Mouse (Mus musculus): ENCODE measurements around the gene Vash2. TPM values are rescaled to one million over a fixed set of nuclear protein-coding genes. Genes with fewer than 3 reads are reported as not detected.

Gene Vash2
- total and polyA plus RNA-seq, 2 experiments from 2014 or later: 23.5 to 39.5 TPM

DNA sequence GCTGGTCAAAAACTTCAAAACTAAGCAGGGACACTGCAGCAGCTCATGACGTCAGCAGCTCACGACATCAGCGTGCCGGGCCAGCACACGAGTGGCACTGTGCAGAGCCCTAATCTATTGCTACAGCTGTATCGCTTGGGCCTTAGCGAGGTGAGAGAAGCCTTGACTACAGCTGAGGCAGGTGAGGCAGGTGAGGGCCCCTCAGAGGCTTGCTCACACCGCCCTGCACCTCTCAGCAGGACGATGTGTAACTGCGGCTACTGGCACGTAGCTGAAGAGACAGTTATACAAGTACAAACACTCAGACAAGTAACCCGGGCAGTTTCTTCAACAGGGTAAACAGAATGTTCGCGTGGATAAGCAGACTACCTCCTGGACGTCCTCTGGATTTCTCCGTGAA, 74.4 kb downstream of the Vash2 start:
- Histone ChIP-seq H3K9ac (replicated peaks; ENCODE audit: low read depth, low read length) (no peak overlapping the region), H3K4me1 (ENCODE audit: control insufficient read depth, insufficient read depth) (no peaks in the 10 kb centered on the region; the same call in 1 of the 2 replicates), H3K36me3 (replicated peaks; ENCODE audit: control insufficient read depth, insufficient read depth, low read length) (peaks cover 13% of the 10 kb centered on the region), H3K27ac (ENCODE audit: low read depth) (no peak overlapping the region), H3K4me2 (ENCODE audit: low read depth, low read length) (no peak overlapping the region), H3K27me3 (ENCODE audit: control insufficient read depth, insufficient read depth, low read length) (no peaks in the 10 kb centered on the region), H3K9me3 (replicated peaks; ENCODE audit: control insufficient read depth, low read length) (no peaks in the 10 kb centered on the region), H3K4me3 (ENCODE audit: low read depth, low read length) (no peak overlapping the region)
- ATAC-seq (ENCODE audit: insufficient read depth, low read depth) (no peak), DNase-seq (ENCODE audit: low spot score) (no peak)
- TF ChIP-seq CTCF (IDR thresholded peaks at IDR 0.05; ENCODE audit: low read depth) (no peak), EP300 (IDR thresholded peaks at IDR 0.05; ENCODE audit: low read depth) (no peak)
- 92% methylated on average over 16 of the region's 16 CpGs for WGBS

DNA sequence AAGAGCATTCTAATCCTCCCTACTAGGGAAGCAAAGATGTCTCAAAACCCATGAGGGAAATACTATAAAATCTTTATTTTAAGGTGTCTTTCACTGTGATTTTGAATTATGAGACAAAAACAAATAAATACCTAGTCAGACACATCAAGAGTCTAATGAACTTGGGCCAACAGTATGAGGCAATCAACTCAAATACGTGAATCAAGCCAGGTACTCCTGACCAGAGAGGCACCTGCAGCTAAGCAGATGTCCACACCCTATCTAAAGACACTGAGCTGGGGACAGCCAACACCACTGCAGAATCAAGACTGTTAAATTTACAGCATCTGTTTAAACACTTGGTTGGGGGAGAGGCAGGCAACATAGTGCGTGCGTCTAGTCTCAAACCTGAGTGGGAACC, 75.0 kb downstream of the Vash2 start:
- H3K9me3 ChIP-seq (replicated peaks; ENCODE audit: control insufficient read depth, low read length): no peaks in the 10 kb centered on the region
- no peak for ATAC-seq (ENCODE audit: insufficient read depth, low read depth)
- H3K36me3 ChIP-seq (replicated peaks; ENCODE audit: control insufficient read depth, insufficient read depth, low read length): peaks cover 13% of the 10 kb centered on the region
- H3K4me1 ChIP-seq (ENCODE audit: control insufficient read depth, insufficient read depth): no peaks in the 10 kb centered on the region; the same call in 1 of the 2 replicates
- H3K27ac ChIP-seq (ENCODE audit: low read depth): no peak overlapping the region
- TF ChIP-seq CTCF (IDR thresholded peaks at IDR 0.05; ENCODE audit: low read depth) (no peak), EP300 (IDR thresholded peaks at IDR 0.05; ENCODE audit: low read depth) (no peak)
- no peak overlapping the region for H3K4me2 ChIP-seq (ENCODE audit: low read depth, low read length)
- H3K27me3 ChIP-seq (ENCODE audit: control insufficient read depth, insufficient read depth, low read length): no peaks in the 10 kb centered on the region
- WGBS: 92% methylated on average over 3 of the region's 3 CpGs
- DNase-seq (ENCODE audit: low spot score): no peak
- H3K4me3 ChIP-seq (ENCODE audit: low read depth, low read length): no peak overlapping the region
- no peak overlapping the region for H3K9ac ChIP-seq (replicated peaks; ENCODE audit: low read depth, low read length)

DNA sequence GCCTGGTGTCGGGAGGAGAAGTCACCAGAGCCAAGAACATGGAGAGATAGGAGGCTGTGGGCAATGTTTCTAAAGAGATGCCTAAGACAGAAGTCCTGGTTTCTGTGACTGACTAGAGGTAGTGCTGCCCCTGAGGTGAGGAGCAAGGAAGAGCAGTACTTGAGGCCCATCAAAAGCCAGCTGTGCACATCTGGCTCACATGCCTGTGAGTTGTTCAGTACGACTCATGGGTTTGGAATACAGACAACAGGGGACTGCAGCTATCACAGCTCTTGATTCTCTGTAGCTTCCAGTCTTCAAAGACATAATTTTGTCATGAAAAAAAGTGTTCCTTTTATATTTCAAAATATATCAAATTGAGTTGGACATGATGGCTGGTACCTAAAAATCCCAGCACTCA, 78.0 kb downstream of the Vash2 start:
- no peak overlapping the region for H3K4me3 ChIP-seq (ENCODE audit: low read depth, low read length)
- H3K4me2 ChIP-seq (ENCODE audit: low read depth, low read length): no peak overlapping the region
- no peak for TF ChIP-seq CTCF (IDR thresholded peaks at IDR 0.05; ENCODE audit: low read depth)
- peaks cover 29% of the 10 kb centered on the region for H3K36me3 ChIP-seq (replicated peaks; ENCODE audit: control insufficient read depth, insufficient read depth, low read length)
- 0 out of 2 replicates have a peak, but pooled peaks have one; percentile 14 for ATAC-seq (ENCODE audit: insufficient read depth, low read depth)
- no peak overlapping the region for H3K9ac ChIP-seq (replicated peaks; ENCODE audit: low read depth, low read length)
- no peaks in the 10 kb centered on the region for H3K27me3 ChIP-seq (ENCODE audit: control insufficient read depth, insufficient read depth, low read length)
- WGBS: 49% methylated on average over 2 of the region's 2 CpGs
- H3K9me3 ChIP-seq (replicated peaks; ENCODE audit: control insufficient read depth, low read length): no peaks in the 10 kb centered on the region
- H3K4me1 ChIP-seq (ENCODE audit: control insufficient read depth, insufficient read depth): no peaks in the 10 kb centered on the region; the same call in 1 of the 2 replicates
- no peak for DNase-seq (ENCODE audit: low spot score)
- no peak overlapping the region for H3K27ac ChIP-seq (ENCODE audit: low read depth)

DNA sequence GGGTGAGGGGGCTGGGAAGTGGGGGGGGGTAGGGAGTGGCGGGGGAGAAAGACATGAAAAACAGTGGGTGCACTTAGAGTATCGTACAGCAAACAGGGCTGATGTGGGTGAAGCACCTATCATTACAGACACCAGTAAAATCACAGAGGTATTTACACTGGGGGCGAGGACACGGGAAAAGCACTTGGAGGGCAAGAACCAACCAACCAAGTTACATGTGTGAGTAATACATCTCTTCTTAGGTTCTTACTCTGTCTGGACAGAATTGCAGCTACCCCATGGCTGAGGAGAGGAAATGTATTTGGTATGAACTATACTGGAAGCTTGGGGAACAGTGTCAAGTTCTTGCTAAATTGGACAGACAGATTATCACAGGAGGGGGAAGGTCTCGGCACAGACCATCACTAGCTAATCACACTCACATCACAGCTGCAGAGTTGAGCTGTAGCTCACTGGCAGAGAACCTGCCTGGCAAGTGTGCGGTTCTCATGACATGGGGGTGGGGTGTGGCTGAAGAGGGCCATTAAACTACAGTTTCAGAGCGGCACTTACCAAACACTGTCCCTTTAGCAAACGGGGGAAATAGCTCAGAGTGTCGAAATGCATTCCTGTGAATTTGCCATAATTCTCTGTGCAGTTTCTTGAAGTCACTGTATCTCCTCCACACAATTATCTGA, 80.1 kb downstream of the Vash2 start:
- no peak overlapping the region for H3K9ac ChIP-seq (replicated peaks; ENCODE audit: low read depth, low read length)
- no peak for DNase-seq (ENCODE audit: low spot score)
- no peak overlapping the region for H3K4me2 ChIP-seq (ENCODE audit: low read depth, low read length)
- H3K36me3 ChIP-seq (replicated peaks; ENCODE audit: control insufficient read depth, insufficient read depth, low read length): peaks cover 36% of the 10 kb centered on the region
- H3K27me3 ChIP-seq (ENCODE audit: control insufficient read depth, insufficient read depth, low read length): no peaks in the 10 kb centered on the region
- H3K4me3 ChIP-seq (ENCODE audit: low read depth, low read length): no peak overlapping the region
- ATAC-seq (ENCODE audit: insufficient read depth, low read depth): no peak
- no peaks in the 10 kb centered on the region; the same call in 1 of the 2 replicates for H3K4me1 ChIP-seq (ENCODE audit: control insufficient read depth, insufficient read depth)
- H3K27ac ChIP-seq (ENCODE audit: low read depth): peak overlapping the region; percentile 30; the same call in 1 of the 2 replicates
- WGBS: 68% methylated on average over 9 of the region's 9 CpGs
- TF ChIP-seq CTCF (IDR thresholded peaks at IDR 0.05; ENCODE audit: low read depth): no peak
- TF ChIP-seq EP300 (IDR thresholded peaks at IDR 0.05; ENCODE audit: low read depth): no peak
- no peaks in the 10 kb centered on the region for H3K9me3 ChIP-seq (replicated peaks; ENCODE audit: control insufficient read depth, low read length)

DNA sequence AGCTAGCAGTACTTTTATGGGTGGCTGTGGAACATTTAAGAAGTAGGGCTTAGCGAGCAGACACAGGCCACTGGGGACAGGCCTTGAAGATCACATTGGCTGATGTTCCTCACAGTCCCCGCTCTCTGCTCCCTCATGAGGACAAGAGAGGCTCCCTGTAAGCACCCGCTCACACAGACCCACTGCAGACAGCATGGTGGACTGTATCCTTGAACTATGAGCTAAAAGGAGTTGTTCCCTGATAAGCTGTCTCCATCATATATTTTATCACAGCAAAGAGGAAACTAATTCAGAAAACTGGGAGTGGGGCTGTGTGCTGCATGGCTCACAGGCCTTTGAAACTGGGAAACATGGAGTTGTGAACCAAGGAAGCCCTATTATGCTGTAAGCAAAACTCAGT, 80.9 kb downstream of the Vash2 start:
- H3K4me1 ChIP-seq (ENCODE audit: control insufficient read depth, insufficient read depth): no peaks in the 10 kb centered on the region; the same call in 1 of the 2 replicates
- no peak overlapping the region for H3K4me3 ChIP-seq (ENCODE audit: low read depth, low read length)
- TF ChIP-seq EP300 (IDR thresholded peaks at IDR 0.05; ENCODE audit: low read depth): no peak
- TF ChIP-seq CTCF (IDR thresholded peaks at IDR 0.05; ENCODE audit: low read depth): no peak
- no peak overlapping the region for H3K27ac ChIP-seq (ENCODE audit: low read depth)
- no peaks in the 10 kb centered on the region for H3K27me3 ChIP-seq (ENCODE audit: control insufficient read depth, insufficient read depth, low read length)
- no peaks in the 10 kb centered on the region for H3K9me3 ChIP-seq (replicated peaks; ENCODE audit: control insufficient read depth, low read length)
- no peak overlapping the region for H3K9ac ChIP-seq (replicated peaks; ENCODE audit: low read depth, low read length)
- no peak for ATAC-seq (ENCODE audit: insufficient read depth, low read depth)
- no peak for DNase-seq (ENCODE audit: low spot score)
- WGBS: 89% methylated on average over 3 of the region's 3 CpGs
- peaks cover 38% of the 10 kb centered on the region for H3K36me3 ChIP-seq (replicated peaks; ENCODE audit: control insufficient read depth, insufficient read depth, low read length)
- H3K4me2 ChIP-seq (ENCODE audit: low read depth, low read length): no peak overlapping the region

Other genes starting within 250 kb of the Vash2 start
- gene Rps6kc1, start 67.5 kb downstream of the Vash2 start, total RNA-seq (2014; rRNA removed; ENCODE audit: low replicate concordance): 9.7 and 17.5 TPM in 2 replicates
- 6.7 and 7.3 TPM in 2 replicates for gene Rps6kc1, start 67.5 kb downstream of the Vash2 start, polyA plus RNA-seq (2015; fragmentation: Nextera tagmentation; extraction: Ambion mirVana)
- 17.4 and 23.8 TPM in 2 replicates for gene Angel2, start 54.2 kb downstream of the Vash2 start, total RNA-seq (2014; rRNA removed; ENCODE audit: low replicate concordance)
- gene Angel2, start 54.2 kb downstream of the Vash2 start, polyA plus RNA-seq (2015; fragmentation: Nextera tagmentation; extraction: Ambion mirVana): 25.1 and 26.0 TPM in 2 replicates
- gene Flvcr1, start 46.9 kb upstream of the Vash2 start, total RNA-seq (2014; rRNA removed; ENCODE audit: low replicate concordance): 5.2 and 11.1 TPM in 2 replicates
- gene Flvcr1, start 46.9 kb upstream of the Vash2 start, polyA plus RNA-seq (2015; fragmentation: Nextera tagmentation; extraction: Ambion mirVana): 1.6 and 2.4 TPM in 2 replicates
- not detected in 2 replicates for gene Spata45, start 57.3 kb upstream of the Vash2 start, total RNA-seq (2014; rRNA removed; ENCODE audit: low replicate concordance)
- gene Spata45, start 57.3 kb upstream of the Vash2 start, polyA plus RNA-seq (2015; fragmentation: Nextera tagmentation; extraction: Ambion mirVana): not detected in 2 replicates
- gene Tatdn3, start 83.6 kb upstream of the Vash2 start, total RNA-seq (2014; rRNA removed; ENCODE audit: low replicate concordance): 8.3 and 18.8 TPM in 2 replicates
- gene Tatdn3, start 83.6 kb upstream of the Vash2 start, polyA plus RNA-seq (2015; fragmentation: Nextera tagmentation; extraction: Ambion mirVana): 20.0 and 21.2 TPM in 2 replicates
- gene Nsl1, start 83.7 kb upstream of the Vash2 start, total RNA-seq (2014; rRNA removed; ENCODE audit: low replicate concordance): 3.0 and 3.2 TPM in 2 replicates
- gene Nsl1, start 83.7 kb upstream of the Vash2 start, polyA plus RNA-seq (2015; fragmentation: Nextera tagmentation; extraction: Ambion mirVana): 3.5 and 4.1 TPM in 2 replicates
- gene Batf3, start 118.6 kb upstream of the Vash2 start, total RNA-seq (2014; rRNA removed; ENCODE audit: low replicate concordance): not detected in 2 replicates
- 1.2 and 1.3 TPM in 2 replicates for gene Batf3, start 118.6 kb upstream of the Vash2 start, polyA plus RNA-seq (2015; fragmentation: Nextera tagmentation; extraction: Ambion mirVana)
- not detected in 2 replicates for gene Fam71a, start 185.5 kb upstream of the Vash2 start, total RNA-seq (2014; rRNA removed; ENCODE audit: low replicate concordance)
- not detected in 2 replicates for gene Fam71a, start 185.5 kb upstream of the Vash2 start, polyA plus RNA-seq (2015; fragmentation: Nextera tagmentation; extraction: Ambion mirVana)
- gene Atf3, start 238.7 kb upstream of the Vash2 start, total RNA-seq (2014; rRNA removed; ENCODE audit: low replicate concordance): 44.1 and 54.0 TPM in 2 replicates
- 5.5 and 13.9 TPM in 2 replicates for gene Atf3, start 238.7 kb upstream of the Vash2 start, polyA plus RNA-seq (2015; fragmentation: Nextera tagmentation; extraction: Ambion mirVana)